Mouse (Mus musculus) C2C12 (cell line): Measurements from ENCODE around the gene Adpgk.
"Not testable (repeated sequence)": the region's sequence is repeated elsewhere in the genome, so short reads cannot be mapped to it uniquely, and the experiment has no call there.

ENCODE experiments used
- CEBPB ChIP-seq: IDR thresholded peaks from one replicate; pipeline ENCODE4 v1.6.1; 2011; ENCODE audit warnings: low read depth, mild to moderate bottlenecking, control low read depth, moderate library complexity
- CTCF ChIP-seq: IDR thresholded peaks from one replicate; pipeline ENCODE4 v1.5.1; 2011; ENCODE audit not compliant: control insufficient read depth, insufficient read depth, insufficient read length
- FOSL1 ChIP-seq: IDR thresholded peaks from one replicate; pipeline ENCODE4 v1.8.0; 2011; ENCODE audit warnings: mild to moderate bottlenecking, low read length; ENCODE audit not compliant: poor library complexity, insufficient read depth, severe bottlenecking
- MAX ChIP-seq: IDR thresholded peaks from one replicate; pipeline ENCODE4 v1.6.1; 2011; ENCODE audit warnings: mild to moderate bottlenecking, control low read depth
- MYOD1 ChIP-seq: IDR thresholded peaks from one replicate; pipeline ENCODE4 v1.6.1; 2011; ENCODE audit warnings: low read depth; ENCODE audit not compliant: control insufficient read depth, insufficient read length
- USF1 ChIP-seq: IDR thresholded peaks from one replicate; pipeline ENCODE4 v1.6.1; 2011; ENCODE audit warnings: low read depth, mild to moderate bottlenecking, control low read depth, moderate library complexity

DNA sequence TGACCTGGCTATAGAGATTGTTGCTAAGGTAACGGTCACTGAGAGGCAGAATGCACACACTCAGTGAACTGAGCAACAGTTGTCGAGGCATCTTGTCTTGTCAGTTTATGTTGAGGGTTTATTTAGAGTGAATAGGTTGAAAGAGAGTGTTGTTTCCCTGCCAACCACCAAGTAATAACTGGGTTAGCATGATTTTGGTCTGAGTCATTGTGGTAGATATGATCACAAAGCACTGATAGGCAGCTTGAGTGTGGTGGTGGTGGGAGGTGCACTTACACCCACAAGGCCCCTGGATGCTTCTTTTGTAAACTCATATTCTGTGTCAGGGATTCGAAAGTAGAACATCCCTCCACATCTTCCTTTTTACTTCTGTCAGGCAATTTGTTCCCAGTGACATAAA, 69.1 kb downstream of the Adpgk start:
- not testable (repeated sequence) for TF ChIP-seq CTCF, FOSL1, MYOD1, USF1, CEBPB, MAX
